Mouse (Mus musculus) CH12.LX (cell line): ENCODE measurements around the gene Bnipl.

Experiments
- CTCF ChIP-seq, 2 experiments: IDR thresholded peaks in 1 of 2; conservative IDR thresholded peaks in 1 of 2; 2 replicates each; pipeline ENCODE4 v1.5.1; 2011 to 2012; ENCODE audit warnings: low read depth in 2 of 2, low read length in 2 of 2, improper control_type of control experiment in 1 of 2, inconsistent platforms in 1 of 2, mild to moderate bottlenecking in 1 of 2, moderate library complexity in 1 of 2
- MAFK ChIP-seq: IDR thresholded peaks from 2 replicates; pipeline ENCODE4 v1.6.1; 2011; ENCODE audit warnings: low read length, improper control_type of control experiment; ENCODE audit not compliant: insufficient replicate concordance

GRCm38 (mm10) chr3:95273471-95273870, 22.5 kb upstream of the Bnipl start:
- TF ChIP-seq CTCF (conservative IDR thresholded peaks at IDR 0.05 in 1 of 2, IDR thresholded peaks at IDR 0.05 in 1 of 2; ENCODE audit: low read depth in 2 of 2, low read length in 2 of 2), result no peak
- no peak for TF ChIP-seq MAFK
